Mouse (Mus musculus) cerebellum, adult 9-11 months (tissue): ENCODE results near the gene Stard13.

Experiments
- DNase-seq: peaks from one replicate; pipeline ENCODE4 v3.0.0; 2022

The Stard13 gene

DNA sequence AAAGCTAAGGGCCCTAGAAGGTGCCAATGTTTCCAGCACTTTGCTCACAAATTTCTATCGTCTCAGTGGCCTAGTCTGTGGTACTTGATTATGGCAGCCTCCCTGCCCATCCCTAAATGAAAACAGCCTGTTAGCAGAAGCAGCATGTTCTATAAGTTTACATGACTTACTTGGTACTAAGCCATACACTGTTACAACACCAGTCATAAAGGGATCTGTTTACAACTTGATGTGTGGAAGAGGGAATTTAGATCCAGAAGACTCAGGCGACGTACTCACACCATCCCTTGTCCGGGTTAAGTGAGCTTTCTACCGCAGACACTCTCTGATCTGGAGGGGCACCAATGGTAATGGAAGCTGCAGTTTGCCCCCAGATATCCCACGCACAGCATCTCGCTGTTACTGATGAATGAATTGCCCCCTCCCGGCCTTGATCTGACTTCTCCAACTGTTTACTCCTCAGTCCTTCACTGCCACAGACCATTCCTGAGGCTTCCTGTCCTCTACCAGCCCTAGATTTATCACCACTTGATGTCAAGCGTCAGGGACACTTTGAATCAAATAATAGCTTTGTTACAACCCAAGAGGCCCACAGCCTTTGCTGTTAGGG, 53.4 kb downstream of the Stard13 start:
- no peak for DNase-seq

DNA sequence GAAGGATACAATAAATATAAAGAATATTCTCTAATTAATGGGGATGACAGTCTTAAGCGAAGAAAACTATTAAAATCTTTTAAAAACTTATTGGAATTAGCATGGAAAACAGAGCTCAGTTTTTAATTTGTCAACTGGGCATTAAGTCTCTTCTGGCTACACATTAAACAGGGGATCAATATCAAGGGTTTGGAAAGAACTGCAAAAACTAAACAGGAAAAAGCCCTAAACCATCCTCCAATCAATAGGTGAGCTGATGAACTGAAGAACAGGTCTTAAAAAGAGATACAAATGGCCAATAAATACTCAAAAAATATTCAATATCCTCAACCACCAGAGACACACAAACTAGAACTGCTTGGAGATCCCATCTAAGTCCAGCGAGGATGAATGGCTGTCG, 56.5 kb downstream of the Stard13 start:
- no peak for DNase-seq

DNA sequence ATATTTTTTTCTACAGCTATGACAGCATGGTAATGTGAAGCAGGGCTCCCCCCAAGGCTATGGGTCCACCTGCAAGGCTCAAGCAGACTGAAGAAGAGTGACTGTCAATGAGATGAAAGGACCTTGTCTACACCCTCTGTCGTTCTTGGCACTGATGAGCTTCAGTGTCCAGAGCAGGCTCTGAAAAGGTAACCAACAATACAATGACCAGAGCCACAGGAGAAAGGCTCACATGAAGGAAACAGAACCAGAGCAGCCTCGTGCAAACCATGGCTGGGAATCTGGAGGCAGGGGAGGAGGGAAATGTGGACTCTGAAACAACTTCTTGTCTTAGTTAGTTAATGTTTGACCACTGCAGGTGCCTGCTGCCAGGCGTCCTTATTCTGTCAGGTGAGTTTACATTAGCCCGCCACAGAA, 57.7 kb downstream of the Stard13 start:
- DNase-seq: no peak

DNA sequence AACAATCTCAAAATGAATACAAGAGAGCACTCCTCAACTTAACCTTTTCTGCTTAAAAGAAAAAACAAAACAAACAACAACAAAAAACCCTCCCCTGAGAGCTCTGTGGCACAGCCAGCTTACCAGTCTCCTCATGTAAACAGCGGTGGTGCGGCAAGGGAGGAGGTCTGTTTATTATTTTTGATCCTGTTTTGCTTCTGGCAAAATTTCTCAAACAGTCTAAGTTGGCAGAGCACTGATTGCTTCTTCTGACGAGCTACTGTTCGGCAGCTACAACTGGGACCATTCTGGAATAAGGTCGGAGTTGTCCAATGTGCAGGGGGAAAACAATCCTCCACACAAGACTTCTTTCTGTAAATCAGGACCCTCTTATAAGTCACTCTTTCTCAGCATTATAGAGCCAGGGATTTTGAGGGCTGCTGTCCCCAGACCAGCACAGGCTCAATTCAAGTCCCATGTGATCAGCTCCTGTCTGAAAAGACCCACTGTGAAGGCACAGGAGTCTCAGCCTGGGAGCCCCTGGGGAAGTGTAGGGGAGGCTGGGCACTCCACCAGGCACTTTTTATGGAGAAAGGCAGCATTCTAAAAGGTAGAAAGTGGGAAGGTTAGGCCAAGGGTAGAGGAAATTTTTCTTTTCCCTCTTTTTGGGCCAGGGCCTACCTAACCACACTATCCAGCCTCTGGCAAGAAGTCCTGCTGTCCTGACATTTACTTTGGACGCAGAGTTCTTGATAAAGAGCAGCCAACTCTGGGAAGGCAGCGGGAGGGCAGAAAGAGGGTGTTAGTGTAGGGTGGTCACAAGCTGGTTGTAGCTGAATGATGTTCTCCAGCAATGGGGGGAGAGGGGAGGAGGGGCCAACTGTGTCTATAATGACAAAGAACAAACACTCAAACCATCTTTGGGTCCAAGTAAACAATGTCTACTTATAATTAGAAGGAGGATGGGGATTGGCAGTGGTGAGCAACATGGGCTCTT, 58.9 kb downstream of the Stard13 start:
- no peak for DNase-seq

GRCm38 (mm10) chr5:151173774-151174173, 59.9 kb downstream of the Stard13 start:
- DNase-seq: no peak

DNA sequence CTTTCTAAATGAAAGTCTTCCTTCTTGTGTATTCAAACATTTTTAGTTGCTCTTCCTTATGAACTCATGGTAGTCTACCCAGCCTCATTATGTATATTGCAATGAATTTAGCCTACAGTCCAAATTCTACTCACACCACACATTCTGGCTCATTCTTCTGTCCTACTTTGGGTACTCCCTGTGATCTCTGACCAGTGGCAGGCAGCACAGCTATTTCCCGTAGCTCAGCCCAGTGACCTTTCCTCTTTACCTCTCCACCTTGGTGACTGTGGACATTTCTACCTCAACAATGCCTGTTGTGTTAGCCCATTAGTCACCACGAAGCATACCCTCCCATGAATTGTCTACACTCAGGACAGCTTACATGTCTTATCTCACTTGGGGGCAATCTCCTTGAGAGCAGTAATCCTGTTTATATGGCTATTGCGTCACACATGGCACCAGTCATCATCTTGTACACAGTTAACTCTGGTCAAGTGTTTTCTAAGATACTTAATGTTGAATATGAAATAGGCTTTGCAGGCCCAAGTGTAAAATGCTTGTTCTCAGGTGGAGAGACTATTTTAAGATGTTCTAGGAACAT, 63.4 kb downstream of the Stard13 start:
- DNase-seq: no peak

DNA sequence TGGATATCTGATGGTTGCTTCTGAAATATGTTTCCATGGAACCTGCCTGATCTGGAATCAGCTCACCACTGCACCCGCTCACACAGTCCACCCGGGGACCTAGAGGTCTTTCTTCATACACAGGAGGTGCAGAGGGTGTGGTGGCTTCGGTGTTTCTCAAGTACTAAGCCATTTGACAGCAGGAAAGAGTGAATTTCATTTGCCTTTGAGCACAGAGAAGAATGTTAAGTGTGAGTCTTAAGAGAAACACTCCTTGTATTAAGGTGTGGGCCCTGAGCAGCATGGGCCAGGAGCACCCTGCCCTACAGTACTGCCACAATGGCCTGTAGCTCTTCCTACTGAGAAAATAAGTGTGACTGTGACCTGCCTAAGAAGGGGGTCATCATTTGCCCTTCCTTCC, 65.4 kb downstream of the Stard13 start:
- no peak for DNase-seq

DNA sequence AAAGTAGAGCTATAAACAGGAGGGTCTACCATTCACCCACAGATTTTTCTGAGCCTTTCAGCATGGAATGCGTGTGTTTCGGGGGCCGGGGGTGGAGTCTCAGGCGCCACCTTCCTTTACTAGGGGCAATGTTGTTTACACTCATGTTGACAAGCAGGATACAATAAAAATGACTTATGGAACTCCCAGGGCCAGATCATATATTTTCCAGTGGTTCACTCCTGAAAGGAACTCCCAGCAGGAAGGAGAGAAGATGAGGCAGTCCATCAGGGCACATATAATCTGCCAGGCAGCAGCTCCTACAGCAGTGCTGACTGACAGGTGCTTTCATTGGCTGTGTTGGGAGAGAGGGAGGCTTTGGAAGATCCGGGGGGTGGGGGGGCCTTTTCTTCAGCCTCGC, 66.0 kb downstream of the Stard13 start:
- DNase-seq: no peak

GRCm38 (mm10) chr5:151166266-151166665, 67.4 kb downstream of the Stard13 start:
- no peak for DNase-seq

GRCm38 (mm10) chr5:151165381-151166016, 68.1 kb downstream of the Stard13 start:
- no peak for DNase-seq

DNA sequence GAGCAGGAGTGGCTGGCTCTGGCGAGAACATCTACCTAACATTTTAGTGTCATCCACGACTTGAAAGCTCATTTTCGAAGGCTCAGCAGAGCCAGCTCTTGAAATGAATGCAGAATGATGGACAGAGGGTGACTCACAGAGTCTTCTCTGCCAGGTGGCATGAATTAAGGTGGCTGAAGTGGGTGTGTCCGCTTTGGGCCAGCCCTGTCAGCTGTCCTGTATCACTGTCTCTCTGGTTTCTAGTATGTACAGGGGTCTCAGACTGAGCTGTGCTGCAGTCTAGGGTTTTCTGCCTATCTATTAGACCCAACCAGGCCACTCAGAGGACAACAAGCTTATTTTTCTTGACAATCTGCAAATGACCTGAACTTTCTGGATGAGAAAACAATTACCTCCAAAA, 68.8 kb downstream of the Stard13 start:
- no peak for DNase-seq

- no peak for DNase-seq
Observed at GRCm38 (mm10) chr5:151162642-151163041, 71.0 kb downstream of the Stard13 start.

DNA sequence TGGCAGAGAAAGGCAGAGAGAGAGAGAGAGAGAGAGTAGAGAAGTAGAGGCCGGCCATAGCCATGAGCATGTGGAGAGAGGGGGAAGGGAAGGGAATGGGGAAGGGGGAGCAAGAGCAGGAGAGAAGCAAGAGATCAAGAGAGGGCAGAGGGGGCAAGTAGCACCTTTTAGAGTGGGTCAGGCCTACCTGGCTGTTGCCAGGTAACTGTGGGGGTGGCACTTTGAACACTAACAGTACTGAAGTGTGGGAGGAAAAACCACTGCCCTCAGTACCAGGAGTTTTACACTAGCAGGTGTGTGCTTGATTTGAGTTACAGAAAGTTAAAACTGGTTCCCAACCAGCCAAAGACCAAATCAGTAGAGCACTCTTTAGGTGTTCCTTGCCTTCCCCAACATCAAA, 78.4 kb downstream of the Stard13 start:
- DNase-seq: no peak

DNA sequence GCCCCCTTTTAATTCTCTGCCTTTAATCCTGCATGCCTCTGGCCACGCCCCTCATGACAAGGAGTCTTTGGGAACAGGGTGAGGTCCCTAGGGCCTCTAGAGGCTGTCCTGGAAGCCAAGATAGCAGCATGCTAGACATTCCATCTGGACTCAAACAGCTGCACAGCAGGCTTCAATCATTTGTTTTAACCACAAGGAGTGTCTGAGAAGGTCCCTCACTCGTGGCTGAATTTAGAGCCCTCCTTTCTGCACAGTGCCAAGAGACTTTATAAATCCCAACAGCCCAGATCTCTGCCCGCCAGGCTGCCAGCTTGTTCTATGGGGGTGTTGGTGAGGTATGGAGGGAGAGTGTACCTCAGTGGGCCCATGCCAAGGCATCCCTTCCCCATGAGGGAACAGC, 78.9 kb downstream of the Stard13 start:
- DNase-seq: no peak

GRCm38 (mm10) chr5:151154030-151154429, 79.6 kb downstream of the Stard13 start:
- no peak for DNase-seq

DNA sequence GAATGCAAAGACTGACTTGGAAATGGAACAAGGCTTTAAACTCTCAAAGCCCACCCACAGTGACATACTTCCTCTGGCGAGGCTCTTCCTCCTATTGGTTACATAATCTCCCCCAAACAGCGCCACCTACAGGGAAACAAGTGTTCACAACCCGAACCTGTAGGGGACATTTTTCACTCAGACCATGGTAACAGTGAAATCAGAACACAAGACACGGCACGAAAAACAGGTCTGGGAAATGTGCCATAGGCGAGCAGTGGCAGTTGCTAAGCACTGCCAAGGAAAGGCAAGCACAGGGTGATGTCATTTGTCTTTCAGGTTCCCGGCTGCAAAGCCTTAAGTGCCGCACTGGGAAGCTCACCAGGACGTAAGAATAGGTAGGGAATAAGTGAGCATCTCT, 82.1 kb downstream of the Stard13 start:
- DNase-seq: peak; percentile 12

DNA sequence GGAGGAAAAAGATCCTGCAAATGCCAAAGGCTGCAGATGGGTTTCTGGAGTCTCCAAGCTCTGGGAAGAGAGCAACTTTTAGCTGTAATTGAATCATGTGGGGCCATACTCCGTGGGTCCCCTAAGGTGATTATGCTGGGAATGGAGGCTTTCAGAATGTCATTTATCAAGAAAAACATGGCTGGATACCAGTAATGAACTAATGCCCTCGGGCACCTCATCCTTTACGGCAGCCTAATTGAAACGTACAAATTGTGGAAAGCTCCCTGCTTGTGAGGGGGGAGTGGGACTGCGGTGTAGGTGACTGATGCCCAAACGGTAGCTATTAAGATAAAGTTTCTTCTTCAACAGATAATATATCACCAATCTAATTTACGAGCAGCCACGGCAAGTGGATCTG, 84.1 kb downstream of the Stard13 start:
- no peak for DNase-seq

DNA sequence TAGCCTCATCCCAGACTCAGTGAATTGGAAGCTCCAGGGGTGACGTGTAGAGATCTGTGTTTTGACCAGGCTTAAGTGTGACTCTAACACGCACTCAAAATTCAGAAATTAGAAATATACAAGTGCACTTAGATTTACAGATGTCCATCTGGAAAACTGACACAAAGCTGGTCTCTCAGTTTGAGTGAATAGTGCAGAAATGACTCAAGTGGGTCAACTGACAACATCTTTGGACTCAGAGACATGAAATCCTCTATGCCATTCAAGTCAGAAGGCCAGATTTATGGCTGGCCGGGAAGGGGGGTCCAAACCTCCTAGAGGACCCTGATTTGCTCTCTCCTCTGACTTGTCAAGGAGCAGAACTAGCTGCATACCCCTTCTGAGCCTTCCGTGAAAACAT, 85.6 kb downstream of the Stard13 start:
- DNase-seq: no peak

DNA sequence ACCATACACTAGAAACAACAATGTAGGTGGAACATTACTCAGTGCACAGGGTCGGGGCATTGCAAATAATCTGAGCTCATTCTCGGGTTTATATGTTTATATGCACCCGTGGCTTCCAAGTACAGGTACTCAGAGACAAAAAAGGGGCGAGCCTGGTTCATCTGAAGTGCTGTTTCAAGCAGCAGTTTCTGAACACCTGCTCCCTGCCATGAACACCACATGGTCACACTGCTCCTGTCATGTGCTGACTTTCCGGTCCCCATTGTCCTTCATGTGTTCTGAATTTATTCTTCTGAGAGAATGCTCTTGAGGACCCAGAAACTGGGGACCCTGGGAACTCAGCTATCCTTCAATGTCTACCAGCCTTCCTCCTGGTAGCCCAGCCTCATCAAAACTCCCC, 87.8 kb downstream of the Stard13 start:
- no peak for DNase-seq

- DNase-seq: no peak
Observed at GRCm38 (mm10) chr5:151143955-151144354, 89.7 kb downstream of the Stard13 start.

- peak; percentile 14 for DNase-seq
Observed at GRCm38 (mm10) chr5:151142671-151143601, 90.7 kb downstream of the Stard13 start.

- DNase-seq: no peak
Observed at GRCm38 (mm10) chr5:151142241-151142640, 91.4 kb downstream of the Stard13 start.
